Mouse (Mus musculus) midbrain, postnatal 0 days (tissue): Measurements from ENCODE around the gene Hnrnpab. TPM values are rescaled to one million over a fixed set of nuclear protein-coding genes. Genes with fewer than 3 reads are reported as not detected.

ENCODE experiments used
- ATAC-seq: fragments of 200-750 bp; cut with Nextera tagmentation; 2 replicates; pipeline ENCODE4 v1.8.0; 2017; ENCODE audit warnings: moderate number of reproducible peaks, mild to moderate bottlenecking, moderate TSS enrichment, moderate library complexity; ENCODE audit not compliant: low FRiP score
- DNase-seq: peaks from one replicate; pipeline ENCODE4 v3.0.0-alpha.2; 2015; ENCODE audit warnings: low spot score
- H3K27ac ChIP-seq: fragments of 300-500 bp; sonication (generic); 2 replicates; pipeline ENCODE4 v1.5.1; 2014; ENCODE audit warnings: low read depth, mild to moderate bottlenecking, low read length, mixed read lengths
- H3K27me3 ChIP-seq: fragments of 300-500 bp; sonication (generic); 2 replicates; pipeline ENCODE4 v1.6.1; 2014; ENCODE audit warnings: low read length, control low read depth, mixed read lengths; ENCODE audit not compliant: insufficient read depth
- H3K36me3 ChIP-seq: fragments of 300-500 bp; sonication (generic); 2 replicates; pipeline ENCODE4 v1.6.1; 2014; ENCODE audit warnings: low read length, control low read depth, mixed read lengths; ENCODE audit not compliant: insufficient read depth
- H3K4me1 ChIP-seq: fragments of 300-500 bp; sonication (generic); 2 replicates; pipeline ENCODE4 v1.6.1; 2014; ENCODE audit warnings: mild to moderate bottlenecking, control low read depth, antibody characterized with exemption, low read length, mixed read lengths; ENCODE audit not compliant: insufficient read depth
- H3K4me2 ChIP-seq: fragments of 300-500 bp; sonication (generic); 2 replicates; pipeline ENCODE4 v1.6.1; 2014; ENCODE audit warnings: low read depth, mild to moderate bottlenecking, low read length, mixed read lengths; ENCODE audit not compliant: poor library complexity, severe bottlenecking
- H3K4me3 ChIP-seq: fragments of 300-500 bp; sonication (generic); 2 replicates; pipeline ENCODE4 v1.5.1; 2014; ENCODE audit warnings: low read depth, mild to moderate bottlenecking, low read length, moderate library complexity
- H3K9ac ChIP-seq: fragments of 300-500 bp; sonication (generic); replicated peaks from 2 replicates; pipeline ENCODE4 v1.6.1; 2014; ENCODE audit warnings: mild to moderate bottlenecking, low read length, moderate library complexity, mixed read lengths; ENCODE audit not compliant: poor library complexity, severe bottlenecking
- H3K9me3 ChIP-seq: fragments of 300-500 bp; sonication (generic); 2 replicates; pipeline ENCODE4 v1.6.1; 2016; ENCODE audit warnings: low read length, control low read depth
- CTCF ChIP-seq: IDR thresholded peaks from 2 replicates; pipeline ENCODE4 v1.5.1; 2016; ENCODE audit warnings: antibody characterized with exemption, mild to moderate bottlenecking
- WGBS: fragments of 180-500 bp; shearing (Covaris S2); extraction: QIAGEN DNeasy Blood & Tissue Kit; methylation state at CpG from one replicate; pipeline ENCODE4 v1.1.7; 2014; 5-methylcytosine and 5-hydroxymethylcytosine counted together
- polyA plus RNA-seq: library from polyadenylated mRNA; unstranded; fragments of >200 nt; fragmentation: Nextera tagmentation; extraction: Ambion mirVana; gene quantifications from 2 replicates; pipeline ENCODE4 v1.2.1, GENCODE M21; 2015
- total RNA-seq: library from RNA; depleted of rRNA; stranded (reverse); fragments of >200 nt; gene quantifications from 2 replicates; pipeline ENCODE4 v1.2.3, GENCODE M21; 2014

Hnrnpab gene
- total and polyA plus RNA-seq, 2 experiments from 2014 or later: 220 to 239 TPM

DNA sequence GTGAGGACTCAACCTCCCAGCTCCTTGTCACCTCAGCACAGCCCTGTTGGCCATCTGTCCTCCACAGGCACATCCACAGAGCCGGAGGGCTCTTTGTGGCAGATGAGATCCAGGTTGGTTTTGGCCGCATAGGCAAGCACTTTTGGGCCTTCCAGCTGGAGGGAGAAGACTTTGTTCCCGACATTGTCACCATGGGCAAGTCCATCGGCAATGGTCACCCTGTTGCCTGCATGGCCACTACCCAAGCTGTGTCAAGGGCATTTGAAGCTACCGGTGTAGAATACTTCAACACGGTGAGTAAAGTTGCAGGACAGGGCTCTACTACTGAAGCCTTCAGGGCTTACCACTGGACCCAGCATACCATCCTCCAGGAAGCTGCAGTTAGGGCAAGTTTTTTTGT, 12.8 kb downstream of the Hnrnpab start:
- H3K36me3 ChIP-seq: peaks cover 47% of the 10 kb centered on the region
- no peaks in the 10 kb centered on the region for H3K9me3 ChIP-seq
- no peak overlapping the region for H3K4me3 ChIP-seq
- H3K27ac ChIP-seq: no peak overlapping the region
- 92% methylated on average over 6 of the region's 6 CpGs for WGBS
- H3K4me2 ChIP-seq: no peak overlapping the region
- ATAC-seq: no peak
- H3K9ac ChIP-seq: no peak overlapping the region
- no peak for TF ChIP-seq CTCF
- H3K4me1 ChIP-seq: no peaks in the 10 kb centered on the region
- DNase-seq: no peak
- no peaks in the 10 kb centered on the region for H3K27me3 ChIP-seq

DNA sequence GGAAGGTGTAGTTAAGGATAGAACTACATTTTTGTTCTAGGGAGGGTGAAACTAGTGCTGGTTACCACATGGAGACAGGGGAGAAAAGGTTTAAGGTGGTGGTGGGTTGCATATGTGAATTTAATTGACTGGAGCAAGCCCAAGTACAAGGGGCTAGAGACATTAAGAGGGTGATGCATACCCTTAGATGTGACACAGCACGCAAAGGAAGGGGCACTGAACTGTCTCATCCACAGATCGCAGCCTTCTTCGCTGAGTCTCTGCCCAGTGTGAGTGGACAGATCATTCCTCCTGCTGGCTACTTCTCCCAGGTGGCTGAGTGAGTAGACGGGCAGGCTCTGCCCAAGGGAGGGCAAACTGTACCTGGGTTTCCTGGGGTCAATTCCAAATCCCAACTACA, 13.3 kb downstream of the Hnrnpab start:
- H3K4me1 ChIP-seq: no peaks in the 10 kb centered on the region
- TF ChIP-seq CTCF: no peak
- no peak for ATAC-seq

DNA sequence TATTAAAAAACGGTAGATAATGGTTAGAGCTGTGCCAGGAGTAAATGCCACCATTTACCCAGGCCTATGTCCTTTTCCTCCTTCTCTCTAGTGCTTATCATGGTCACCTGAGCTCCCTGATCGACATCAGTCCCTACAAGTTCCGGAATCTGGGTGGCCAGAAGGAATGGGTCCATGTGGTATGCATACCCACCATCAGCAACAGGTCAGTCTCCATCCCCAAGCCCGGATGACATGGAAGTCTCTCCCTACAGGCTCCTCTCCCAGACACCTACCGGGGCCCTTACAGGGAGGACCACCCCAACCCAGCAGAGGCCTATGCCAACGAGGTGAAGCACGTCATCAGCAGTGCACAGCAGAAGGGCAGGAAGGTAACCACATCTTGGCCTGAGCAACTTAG, 14.7 kb downstream of the Hnrnpab start:
- no peak for DNase-seq
- no peaks in the 10 kb centered on the region for H3K27me3 ChIP-seq
- 94% methylated on average over 7 of the region's 7 CpGs for WGBS
- no peaks in the 10 kb centered on the region for H3K4me1 ChIP-seq
- peaks cover 41% of the 10 kb centered on the region for H3K36me3 ChIP-seq
- no peak overlapping the region for H3K4me2 ChIP-seq
- no peak for TF ChIP-seq CTCF
- no peaks in the 10 kb centered on the region for H3K9me3 ChIP-seq
- H3K9ac ChIP-seq: no peak overlapping the region
- no peak for ATAC-seq
- H3K4me3 ChIP-seq: no peak overlapping the region
- H3K27ac ChIP-seq: no peak overlapping the region

More for the DNA sequence above, 13.3 kb downstream of the Hnrnpab start:
- H3K4me3 ChIP-seq: no peak overlapping the region
- no peak overlapping the region for H3K27ac ChIP-seq
- H3K4me2 ChIP-seq: no peak overlapping the region
- 87% methylated on average over 4 of the region's 4 CpGs for WGBS
- peaks cover 42% of the 10 kb centered on the region for H3K36me3 ChIP-seq
- H3K27me3 ChIP-seq: no peaks in the 10 kb centered on the region
- H3K9ac ChIP-seq: no peak overlapping the region
- no peak for DNase-seq
- no peaks in the 10 kb centered on the region for H3K9me3 ChIP-seq

DNA sequence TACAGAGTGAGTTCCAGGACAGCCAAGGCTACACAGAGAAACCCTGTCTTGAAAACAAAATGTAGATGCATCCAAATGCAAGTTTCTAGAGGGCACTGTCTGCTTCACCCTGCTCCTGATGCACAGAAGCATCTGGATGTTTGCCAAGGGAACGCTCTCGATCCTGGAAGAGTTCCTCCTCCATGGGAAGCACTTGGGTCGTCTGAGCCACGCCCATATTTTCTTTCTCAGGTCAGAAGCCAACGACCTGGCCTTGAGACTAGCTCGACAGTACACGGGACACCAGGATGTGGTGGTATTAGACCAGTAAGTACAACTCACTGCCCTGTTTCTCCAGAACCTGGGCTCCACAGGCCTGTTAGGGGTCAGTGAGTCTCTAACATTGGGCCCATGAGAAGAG, 15.5 kb downstream of the Hnrnpab start:
- Histone ChIP-seq H3K36me3 (peaks cover 41% of the 10 kb centered on the region), H3K27ac (no peak overlapping the region), H3K9ac (no peak overlapping the region), H3K27me3 (no peaks in the 10 kb centered on the region), H3K4me1 (no peaks in the 10 kb centered on the region), H3K4me2 (no peak overlapping the region), H3K4me3 (no peak overlapping the region), H3K9me3 (no peaks in the 10 kb centered on the region)
- ATAC-seq: no peak
- 84% methylated on average over 7 of the region's 7 CpGs for WGBS
- DNase-seq: no peak
- no peak for TF ChIP-seq CTCF

DNA sequence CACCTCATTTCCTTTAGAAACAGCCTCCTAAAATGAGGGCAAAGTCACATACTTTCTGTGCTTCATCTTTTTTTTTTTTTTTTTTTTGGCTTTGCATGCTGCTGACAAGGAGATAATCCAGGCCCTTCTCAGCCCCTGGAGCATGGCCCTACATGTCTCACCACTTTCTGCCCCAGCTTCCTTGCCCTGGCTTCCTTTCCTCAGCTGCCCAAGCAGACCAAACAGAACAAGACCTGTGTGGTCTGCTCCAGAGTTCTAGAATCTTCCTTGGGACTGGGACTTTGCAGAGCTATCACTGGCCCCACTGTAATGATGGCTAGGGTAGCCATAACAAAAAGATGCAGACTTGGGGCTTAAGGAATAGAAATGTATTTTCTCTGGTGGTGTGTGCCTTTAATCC, 16.6 kb downstream of the Hnrnpab start:
- DNase-seq (no peak), ATAC-seq (no peak)
- no peak for TF ChIP-seq CTCF
- Histone ChIP-seq H3K36me3 (peaks cover 33% of the 10 kb centered on the region), H3K4me2 (no peak overlapping the region), H3K27me3 (no peaks in the 10 kb centered on the region), H3K4me1 (peaks cover 1% of the 10 kb centered on the region; the same call in 1 of the 2 replicates), H3K27ac (no peak overlapping the region), H3K4me3 (no peak overlapping the region), H3K9ac (no peak overlapping the region), H3K9me3 (no peaks in the 10 kb centered on the region)

DNA sequence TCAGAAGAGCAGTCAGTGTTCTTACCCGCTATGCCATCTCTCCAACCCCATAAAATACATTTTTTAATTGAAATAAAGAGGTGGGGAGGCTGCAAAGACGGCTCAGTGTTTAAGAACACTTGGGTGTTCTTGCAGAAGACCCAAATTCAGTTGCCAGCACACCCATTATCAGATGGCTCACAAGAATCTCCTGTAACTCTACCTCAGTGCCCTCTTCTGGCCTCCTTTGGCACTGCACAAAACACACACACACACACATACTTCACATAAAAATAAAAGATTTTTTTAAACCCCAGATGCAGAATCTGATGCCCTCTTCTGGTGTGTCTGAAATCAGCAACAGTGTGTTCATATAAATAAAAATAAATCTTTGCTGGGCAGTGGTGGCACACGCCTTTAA, 17.8 kb downstream of the Hnrnpab start:
- ATAC-seq (no peak), DNase-seq (no peak)
- H3K4me2 ChIP-seq: no peak overlapping the region
- WGBS: 97% methylated on average over 3 of the region's 3 CpGs
- H3K36me3 ChIP-seq: peaks cover 26% of the 10 kb centered on the region
- H3K27ac ChIP-seq: no peak overlapping the region
- no peak for TF ChIP-seq CTCF
- no peaks in the 10 kb centered on the region for H3K9me3 ChIP-seq
- peaks cover 3% of the 10 kb centered on the region; the same call in 1 of the 2 replicates for H3K4me1 ChIP-seq
- no peaks in the 10 kb centered on the region for H3K27me3 ChIP-seq
- no peak overlapping the region for H3K9ac ChIP-seq
- H3K4me3 ChIP-seq: no peak overlapping the region
